Mouse (Mus musculus): ENCODE results near the gene Fam20a.

Gene Fam20a

GRCm38 (mm10) chr11:109715311-109715781, 6.7 kb downstream of the Fam20a start:
- no peak for DNase-seq (ENCODE audit: low read depth)

- no peak for DNase-seq (ENCODE audit: low read depth)
These were observed 7.5 kb downstream of the Fam20a start for GRCm38 (mm10) chr11:109714341-109715247.

- no peak for DNase-seq (ENCODE audit: low read depth)
These were observed 12.6 kb downstream of the Fam20a start for GRCm38 (mm10) chr11:109709501-109709900.

GRCm38 (mm10) chr11:109708786-109709185, 13.3 kb downstream of the Fam20a start:
- no peak for DNase-seq (ENCODE audit: low read depth)

GRCm38 (mm10) chr11:109707442-109707841, 14.6 kb downstream of the Fam20a start:
- no peak for DNase-seq (ENCODE audit: low read depth)

GRCm38 (mm10) chr11:109706586-109706985, 15.5 kb downstream of the Fam20a start:
- no peak for DNase-seq (ENCODE audit: low read depth)

GRCm38 (mm10) chr11:109706055-109706412, 16.0 kb downstream of the Fam20a start:
- DNase-seq (ENCODE audit: low read depth), result no peak

- DNase-seq (ENCODE audit: low read depth), result no peak
These were observed 16.6 kb downstream of the Fam20a start for GRCm38 (mm10) chr11:109705336-109706054.

- DNase-seq (ENCODE audit: low read depth), result no peak
These were observed 17.5 kb downstream of the Fam20a start for GRCm38 (mm10) chr11:109704311-109705205.

GRCm38 (mm10) chr11:109703845-109704244, 18.2 kb downstream of the Fam20a start:
- no peak for DNase-seq (ENCODE audit: low read depth)

GRCm38 (mm10) chr11:109702031-109702815, 19.9 kb downstream of the Fam20a start:
- DNase-seq (ENCODE audit: low read depth), result no peak

GRCm38 (mm10) chr11:109700761-109701160, 21.3 kb downstream of the Fam20a start:
- DNase-seq (ENCODE audit: low read depth), result no peak

- no peak for DNase-seq (ENCODE audit: low read depth)
These were observed 22.3 kb downstream of the Fam20a start for GRCm38 (mm10) chr11:109699784-109700183.

- no peak for DNase-seq (ENCODE audit: low read depth)
These were observed 23.3 kb downstream of the Fam20a start for GRCm38 (mm10) chr11:109698740-109699139.

GRCm38 (mm10) chr11:109697089-109697643, 24.9 kb downstream of the Fam20a start:
- DNase-seq (ENCODE audit: low read depth), result no peak

- no peak for DNase-seq (ENCODE audit: low read depth)
These were observed 25.6 kb downstream of the Fam20a start for GRCm38 (mm10) chr11:109696519-109696918.

GRCm38 (mm10) chr11:109692737-109693136, 29.3 kb downstream of the Fam20a start:
- DNase-seq (ENCODE audit: low read depth), result no peak

GRCm38 (mm10) chr11:109689539-109689938, 32.5 kb downstream of the Fam20a start:
- DNase-seq (ENCODE audit: low read depth), result no peak

- DNase-seq (ENCODE audit: low read depth), result no peak
These were observed 39.9 kb downstream of the Fam20a start for GRCm38 (mm10) chr11:109682221-109682620.

GRCm38 (mm10) chr11:109681556-109681955, 40.5 kb downstream of the Fam20a start:
- DNase-seq (ENCODE audit: low read depth), result no peak

- DNase-seq (ENCODE audit: low read depth), result no peak
These were observed 41.1 kb downstream of the Fam20a start for GRCm38 (mm10) chr11:109680934-109681333.

All from fibroblast of lung, adult 2 months (primary cell).